Mouse (Mus musculus): ENCODE data around the gene Arpc2.
"Not testable (repeated sequence)": the region's sequence is repeated elsewhere in the genome, so short reads cannot be mapped to it uniquely, and the experiment has no call there.

Arpc2 gene

DNA sequence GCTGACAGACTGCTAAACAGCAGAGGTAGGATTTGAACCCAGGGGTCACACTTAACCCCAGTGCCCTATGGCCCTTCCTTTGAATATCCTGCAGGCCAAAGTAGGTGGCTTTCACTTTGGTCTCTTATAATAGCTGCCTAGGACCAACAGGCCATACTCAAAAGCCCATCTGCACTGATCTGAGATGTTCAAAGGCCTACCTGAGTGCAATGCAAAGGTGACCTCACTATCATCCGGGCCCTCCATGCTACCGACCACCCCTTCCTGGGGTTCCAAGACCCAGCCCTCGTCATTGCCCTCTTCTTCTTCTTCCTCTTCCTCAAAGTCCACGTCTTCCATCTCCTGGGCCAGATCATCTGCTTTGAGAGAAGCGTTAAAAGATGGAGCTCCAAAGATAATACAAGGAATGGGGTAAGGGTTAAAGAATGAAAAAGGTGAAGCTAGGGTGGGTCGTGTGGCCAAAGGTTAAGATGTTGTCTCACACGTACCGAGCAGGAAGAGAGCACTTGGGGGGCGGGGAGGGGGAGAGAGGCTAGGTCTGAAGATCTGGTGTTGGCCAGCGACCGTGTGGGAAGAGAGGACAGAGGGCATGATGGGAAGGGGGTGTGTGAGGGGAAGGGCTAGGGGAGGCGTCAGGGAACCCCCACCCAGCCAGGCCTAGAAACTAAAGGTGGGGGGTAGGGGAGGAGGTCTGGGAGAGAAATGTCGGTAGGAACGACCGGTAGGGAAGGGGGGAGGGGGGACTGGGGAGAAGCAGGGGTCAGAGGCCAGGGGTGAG, 48.0 kb downstream of the Arpc2 start:
- DNase-seq (ENCODE audit: low spot score in 2 of 2), result peak; percentile 28 to 41

DNA sequence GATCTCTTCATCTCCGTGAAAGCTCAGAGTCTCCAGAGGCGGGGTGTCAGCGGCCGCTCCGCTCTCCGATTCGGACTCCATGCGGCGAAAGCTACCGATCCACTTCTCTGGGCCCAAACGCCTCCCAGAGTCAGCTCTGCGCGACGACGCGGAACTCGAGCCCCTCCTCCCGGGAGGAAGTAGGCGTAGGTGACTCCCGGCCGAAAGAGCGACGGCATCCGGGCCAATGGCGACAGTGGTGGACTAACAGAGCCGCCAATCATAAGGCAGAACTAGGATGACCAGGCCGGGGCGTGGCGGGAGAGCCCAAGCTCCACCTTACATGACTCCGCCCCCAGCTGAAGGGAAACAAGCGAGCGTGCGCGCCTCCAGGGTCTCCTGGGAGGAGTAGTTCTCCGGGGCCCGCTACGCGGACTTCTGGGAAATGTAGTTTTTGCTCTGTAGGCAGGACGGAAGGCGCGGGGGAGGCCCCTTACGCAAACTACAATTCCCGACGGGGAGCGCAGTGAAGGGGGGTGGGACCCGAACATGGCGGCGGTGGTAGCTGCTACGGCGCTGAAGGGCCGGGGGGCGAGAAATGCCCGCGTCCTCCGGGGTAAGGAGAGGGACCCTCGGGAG, 48.8 kb downstream of the Arpc2 start, which contains the start of the genes Aamp and Pnkd:
TSS of gene Aamp (minus strand) at position 196 of the 618 bp plus-strand sequence.
TSS of gene Pnkd (plus strand) at position 388 of the 618 bp plus-strand sequence.
- DNase-seq (ENCODE audit: low spot score in 2 of 2), result peak; percentile 100

DNA sequence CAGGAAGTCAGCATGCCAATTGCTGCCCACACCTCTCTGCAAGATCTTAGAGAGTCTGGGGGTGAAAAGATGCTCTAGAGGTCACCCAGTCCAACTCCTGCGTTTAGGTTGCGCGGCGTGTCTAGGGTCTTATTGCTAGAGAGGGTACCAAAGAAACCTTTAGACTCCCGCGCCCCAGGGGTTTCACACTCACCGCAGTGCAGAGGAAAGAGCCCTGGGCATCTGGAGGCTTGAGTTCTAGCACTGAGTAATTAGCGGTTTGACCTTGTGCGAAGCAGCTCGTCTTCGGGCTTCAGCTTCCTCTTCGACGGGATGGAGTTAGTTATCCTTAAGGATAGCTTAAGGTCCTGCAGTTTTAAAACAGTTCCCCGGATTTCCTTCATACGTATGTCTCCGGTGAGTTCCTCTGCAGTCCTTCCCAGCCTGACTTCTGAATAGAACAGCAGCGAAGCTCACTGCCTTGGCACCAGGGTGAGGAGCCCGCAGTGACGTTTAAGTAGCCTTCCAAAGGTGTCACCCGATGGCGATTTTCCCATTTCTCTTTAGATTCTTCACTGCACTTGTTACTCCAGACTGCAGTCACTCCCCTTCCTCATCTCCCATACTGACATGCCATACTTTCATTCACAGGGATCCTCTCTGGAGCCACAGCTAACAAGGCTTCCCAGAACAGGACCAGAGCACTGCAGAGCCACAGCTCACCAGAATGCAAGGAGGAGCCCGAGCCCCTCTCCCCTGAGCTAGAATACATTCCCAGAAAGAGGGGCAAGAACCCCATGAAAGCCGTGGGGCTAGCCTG, 49.5 kb downstream of the Arpc2 start:
- no peak for DNase-seq (ENCODE audit: low spot score in 2 of 2)

DNA sequence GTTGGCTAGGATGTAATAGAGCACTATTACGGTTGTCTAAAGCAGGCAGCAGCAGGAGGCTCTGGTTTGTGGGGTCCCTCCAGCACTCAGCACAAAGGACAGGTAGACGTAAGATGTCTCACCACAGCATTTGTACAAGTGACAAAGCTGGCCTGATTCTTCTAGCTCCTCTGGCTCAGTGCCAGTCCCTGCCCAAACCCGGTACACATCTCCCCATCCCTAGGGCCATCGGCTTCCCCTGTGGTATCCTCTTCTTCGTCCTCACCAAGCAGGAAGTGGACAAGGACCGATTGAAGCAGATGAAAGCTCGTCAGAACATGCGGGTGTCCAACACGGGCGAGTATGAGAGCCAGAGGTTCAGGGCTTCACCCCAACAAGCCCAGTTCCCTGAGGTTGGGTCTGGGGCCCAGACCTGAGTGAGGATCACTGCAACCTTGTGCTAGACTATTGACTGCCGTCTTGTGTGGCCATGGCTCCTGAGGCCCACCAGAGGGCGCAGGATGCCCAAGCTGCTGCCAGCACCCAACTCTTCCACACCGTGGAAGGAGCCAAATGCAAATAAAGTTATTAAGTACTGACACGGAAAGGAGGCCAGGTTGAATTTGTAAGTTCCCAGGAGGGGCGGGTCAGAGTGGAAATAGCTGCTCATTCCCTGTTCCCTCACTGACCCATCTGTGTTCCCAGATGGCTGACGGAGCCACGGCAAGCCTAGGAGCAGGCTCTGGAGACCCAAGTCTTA, 51.2 kb downstream of the Arpc2 start:
- not testable (repeated sequence) for DNase-seq (ENCODE audit: low spot score in 2 of 2)

DNA sequence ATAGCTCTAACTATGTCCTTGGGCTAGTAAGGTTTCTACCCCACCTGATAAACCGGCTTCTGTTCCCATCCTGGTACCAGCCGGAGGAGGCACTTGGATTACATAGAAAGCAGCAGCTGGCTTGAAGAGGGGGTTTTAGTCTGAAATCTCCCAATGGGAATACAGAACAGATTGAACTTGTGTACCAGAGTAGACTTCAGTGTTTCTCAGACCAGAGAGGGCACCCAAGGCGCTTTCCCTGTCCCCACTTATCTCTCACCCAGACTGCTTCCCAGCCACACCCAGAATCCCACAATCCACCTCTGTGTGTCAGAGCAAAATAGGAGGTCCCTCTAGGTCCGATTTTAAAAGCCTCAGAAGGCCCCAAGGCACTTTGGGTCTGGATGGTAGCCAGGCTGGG, 52.4 kb downstream of the Arpc2 start:
- DNase-seq (ENCODE audit: low spot score in 2 of 2), result no peak

DNA sequence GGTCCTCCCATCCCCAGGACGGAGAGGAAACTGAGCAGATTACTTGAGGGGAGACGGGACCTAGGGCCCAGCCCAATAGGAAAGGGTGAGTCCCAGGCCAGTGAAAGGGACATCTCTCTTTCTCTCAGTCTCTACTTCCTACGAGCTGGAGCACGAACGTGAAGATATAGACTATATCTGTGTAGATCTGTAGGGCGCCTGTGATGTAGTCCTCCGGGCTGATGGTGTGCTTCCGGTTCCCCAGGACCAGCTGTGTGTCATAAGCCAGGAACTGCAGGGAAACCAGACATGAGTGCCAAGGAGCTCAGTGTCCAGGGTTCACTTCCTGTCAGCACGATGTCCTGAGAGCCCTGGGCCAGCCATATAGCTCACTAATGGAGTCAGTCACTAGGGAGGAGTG, 53.4 kb downstream of the Arpc2 start:
- DNase-seq (ENCODE audit: low spot score in 2 of 2), result no peak

DNA sequence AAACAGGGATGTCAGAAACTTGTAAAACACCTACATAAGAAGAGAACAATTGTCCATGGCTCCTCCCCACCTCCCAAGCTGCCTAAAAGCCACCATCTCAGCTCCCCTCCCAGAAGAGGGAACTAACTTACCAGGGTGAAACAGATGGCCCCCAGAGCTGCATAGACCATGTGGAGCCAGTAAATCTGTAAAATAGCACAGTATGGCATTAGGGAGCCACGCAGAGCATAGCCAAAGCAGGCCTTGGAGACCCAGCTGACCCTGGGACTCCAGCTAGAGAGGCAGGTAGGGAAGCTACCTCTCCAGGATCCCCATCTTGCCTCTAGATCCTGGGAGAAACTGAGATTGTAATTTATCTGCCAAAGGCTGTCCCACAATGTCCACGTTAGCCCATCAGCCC, 53.9 kb downstream of the Arpc2 start:
- no peak for DNase-seq (ENCODE audit: low spot score in 2 of 2)

DNA sequence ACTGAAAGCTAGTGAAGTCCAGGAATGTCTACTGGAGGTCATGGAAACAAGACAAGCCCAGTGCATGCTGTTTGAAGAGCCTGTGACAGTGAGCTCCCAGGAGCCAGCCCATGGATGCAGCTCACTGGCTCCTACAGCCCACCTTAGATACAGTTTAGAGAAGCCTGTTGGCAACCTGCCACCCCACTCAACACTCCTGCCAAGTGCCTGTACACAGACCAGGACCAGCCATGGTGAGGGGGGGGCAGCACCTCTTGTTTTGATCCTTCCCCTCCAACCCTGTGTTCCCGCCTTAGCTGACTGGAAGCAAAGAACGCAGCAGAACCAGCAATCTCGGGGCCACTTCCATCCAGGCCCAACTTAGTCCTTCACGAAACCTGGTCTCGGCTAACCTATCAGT, 54.3 kb downstream of the Arpc2 start:
- no peak for DNase-seq (ENCODE audit: low spot score in 2 of 2)

DNA sequence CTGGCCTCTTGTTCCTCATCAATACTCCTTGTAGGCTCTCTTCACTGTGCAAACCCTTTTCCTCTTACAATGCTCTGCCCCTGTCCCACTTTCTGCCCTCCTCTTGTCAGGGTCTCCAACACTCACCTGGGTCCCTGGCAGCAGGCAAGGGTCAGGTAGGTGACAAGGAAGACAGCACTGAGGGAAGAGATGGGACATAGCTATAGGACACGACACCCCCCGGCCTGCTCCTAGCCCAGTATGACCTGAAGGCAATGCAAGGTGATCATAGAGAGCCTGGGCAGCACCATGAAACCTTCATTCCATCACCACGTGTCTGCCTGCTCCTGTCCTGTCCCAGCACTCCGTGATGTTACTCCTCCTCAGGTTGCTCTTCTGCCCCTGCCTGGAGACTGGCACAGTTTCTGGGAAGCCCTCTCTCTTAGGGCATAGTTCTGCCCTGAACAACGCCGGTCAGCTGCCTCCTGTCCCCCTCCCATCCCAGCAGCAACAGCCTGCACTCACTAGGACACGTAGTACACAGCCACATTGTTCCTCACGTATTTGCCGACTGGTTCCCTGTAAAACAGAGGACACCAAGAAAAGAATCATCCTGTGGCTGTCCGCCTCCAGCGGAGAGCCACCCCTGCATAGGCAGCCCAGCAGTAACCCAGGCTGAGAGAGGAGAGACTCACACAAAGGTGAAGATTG, 56.6 kb downstream of the Arpc2 start:
- DNase-seq (ENCODE audit: low spot score in 2 of 2), result no peak

DNA sequence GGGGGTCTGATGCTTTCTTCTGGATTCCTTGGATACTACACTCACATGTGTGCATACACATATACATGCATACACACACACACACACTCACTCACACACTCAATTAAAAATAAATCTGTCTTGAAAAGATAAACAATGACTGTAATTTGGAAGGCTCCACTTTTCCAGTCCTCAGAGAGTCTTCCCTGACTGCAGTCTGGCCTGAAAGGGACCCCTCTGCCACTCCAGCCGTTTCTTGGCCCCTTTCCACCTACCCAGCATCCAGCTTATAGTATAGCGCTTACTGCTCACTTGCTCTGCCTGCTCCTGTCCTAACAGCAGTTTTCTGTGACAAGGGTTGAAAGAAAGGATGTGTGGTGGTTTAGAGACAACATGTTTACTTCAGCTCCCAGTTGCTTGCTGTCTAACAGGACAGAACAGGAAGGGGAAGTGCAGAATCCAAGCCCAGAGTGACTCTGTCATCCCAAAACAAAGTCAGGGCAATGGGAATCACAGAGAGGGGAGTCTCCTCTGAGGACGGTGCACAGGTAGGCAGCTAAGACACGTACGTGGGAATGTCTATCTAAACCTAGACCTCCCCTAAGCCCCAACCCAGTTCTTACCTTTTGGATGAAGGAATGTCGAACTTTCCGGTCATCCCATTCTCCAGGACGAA, 57.5 kb downstream of the Arpc2 start:
- DNase-seq (ENCODE audit: low spot score in 2 of 2), result no peak

DNA sequence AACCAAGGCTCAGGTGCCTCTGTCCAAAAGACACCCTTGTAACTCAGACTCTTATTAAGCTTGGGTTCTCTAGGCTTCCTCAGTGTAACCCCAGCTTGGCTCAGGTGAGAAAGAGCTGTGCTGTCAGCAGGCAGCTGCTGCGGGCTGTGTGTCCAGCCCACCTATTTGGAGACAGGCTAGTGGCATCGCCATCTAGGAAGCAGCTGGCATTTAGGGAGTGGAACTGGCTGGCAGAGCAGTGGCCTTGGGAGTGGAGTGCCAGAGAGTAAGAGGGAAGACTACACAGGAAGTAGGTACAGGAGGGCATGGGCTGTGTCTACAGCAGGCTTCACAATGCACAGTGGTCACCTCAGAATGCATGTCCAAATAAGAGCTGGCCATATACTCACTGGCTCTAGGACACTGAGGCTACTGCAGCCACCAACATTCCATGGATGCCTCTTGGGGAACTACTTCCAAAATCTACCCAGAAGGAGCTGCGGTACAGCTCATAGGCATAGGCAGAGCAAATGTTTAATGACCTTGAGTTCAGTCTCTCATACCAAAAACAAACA, 58.3 kb downstream of the Arpc2 start:
- DNase-seq (ENCODE audit: low spot score in 2 of 2), result no peak

DNA sequence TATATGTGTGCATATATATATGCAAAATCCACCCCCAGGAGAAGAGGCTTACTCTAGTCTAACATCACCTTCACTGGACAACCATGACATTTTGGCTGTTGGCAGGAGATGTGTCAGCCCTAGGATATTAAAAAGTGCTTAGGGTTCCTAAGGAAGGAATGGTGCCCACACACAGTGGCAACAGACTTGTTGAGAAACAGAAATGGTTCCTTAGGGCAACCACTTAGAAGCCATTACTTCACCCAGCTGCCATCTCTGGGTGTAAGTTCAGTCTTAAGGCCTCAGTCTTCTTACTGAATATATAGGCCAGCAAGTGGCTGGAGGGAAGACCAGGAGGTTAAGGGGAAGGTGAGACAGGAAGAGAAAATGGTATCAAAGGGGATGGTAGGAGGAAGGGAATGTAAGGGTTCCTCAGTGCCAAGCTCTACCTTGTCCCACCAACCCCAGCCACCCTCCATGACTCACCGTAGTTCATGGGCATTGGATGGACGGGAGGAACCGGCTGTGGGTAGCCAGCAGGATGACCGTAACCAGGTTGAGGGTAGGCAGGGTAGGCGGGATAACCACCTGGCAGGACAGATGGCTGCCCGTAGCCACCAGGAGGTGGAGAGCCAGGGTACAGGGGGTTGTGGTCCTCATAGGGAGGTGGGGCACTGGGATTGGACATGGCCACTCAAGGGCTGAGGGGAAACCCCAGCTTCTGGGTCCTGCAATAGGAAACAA, 59.0 kb downstream of the Arpc2 start:
- DNase-seq (ENCODE audit: low spot score in 2 of 2), result no peak

DNA sequence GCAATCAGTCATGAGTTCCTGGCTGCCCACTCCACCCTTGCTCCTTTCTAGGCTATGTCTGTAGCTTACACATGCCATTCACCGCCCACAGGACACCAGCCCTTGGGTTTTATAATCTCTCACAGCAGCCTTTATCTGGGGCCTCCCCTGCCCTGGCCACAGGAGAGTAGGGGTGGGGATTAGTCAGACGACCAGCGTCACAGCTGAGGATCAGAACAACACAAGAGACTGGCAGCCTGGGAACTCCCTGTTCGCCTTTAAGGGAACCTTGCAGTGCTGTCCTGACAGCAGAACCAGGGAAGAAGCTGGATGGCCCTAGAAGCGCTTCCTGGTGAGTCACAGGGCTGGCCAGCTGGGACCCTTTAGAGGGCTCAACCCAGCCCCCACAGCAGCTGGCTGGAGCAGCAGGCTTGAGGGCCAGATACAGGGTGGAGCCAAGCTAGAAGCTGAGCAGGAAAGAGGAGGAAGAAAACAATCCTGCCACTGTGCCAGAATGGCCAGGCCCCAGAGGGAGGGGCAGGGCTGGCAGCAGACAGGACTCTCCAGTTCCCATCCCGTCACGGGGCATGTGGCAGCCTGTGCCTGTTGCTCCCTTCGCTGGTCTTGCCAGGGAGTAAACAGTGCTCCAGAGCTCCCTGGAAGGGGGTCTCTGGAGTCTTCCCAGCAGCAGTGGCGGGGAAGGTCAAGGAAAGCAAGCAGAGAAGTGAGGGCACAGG, 59.7 kb downstream of the Arpc2 start:
- DNase-seq (ENCODE audit: low spot score in 2 of 2), result peak; percentile 59 to 69

DNA sequence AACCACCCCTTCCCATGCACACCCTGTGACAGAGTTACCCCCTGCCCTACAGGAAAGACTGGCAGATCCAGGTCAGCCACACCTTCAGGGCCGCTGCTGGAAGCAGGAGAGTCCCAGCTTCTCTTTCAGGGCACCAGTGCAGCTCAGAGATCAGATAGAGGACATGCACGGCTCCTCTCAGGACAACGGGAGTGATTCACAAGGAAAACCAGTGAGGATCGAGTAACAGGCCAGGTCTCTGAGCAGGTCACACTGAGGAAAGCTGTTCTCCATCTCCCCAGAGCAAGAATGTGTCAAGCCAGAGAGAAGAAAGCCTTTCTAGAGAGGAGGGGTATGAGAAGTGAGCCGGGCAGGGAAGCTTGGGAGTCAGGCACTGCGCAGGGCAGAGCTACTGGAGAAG, 60.6 kb downstream of the Arpc2 start:
- no peak for DNase-seq (ENCODE audit: low spot score in 2 of 2)

DNA sequence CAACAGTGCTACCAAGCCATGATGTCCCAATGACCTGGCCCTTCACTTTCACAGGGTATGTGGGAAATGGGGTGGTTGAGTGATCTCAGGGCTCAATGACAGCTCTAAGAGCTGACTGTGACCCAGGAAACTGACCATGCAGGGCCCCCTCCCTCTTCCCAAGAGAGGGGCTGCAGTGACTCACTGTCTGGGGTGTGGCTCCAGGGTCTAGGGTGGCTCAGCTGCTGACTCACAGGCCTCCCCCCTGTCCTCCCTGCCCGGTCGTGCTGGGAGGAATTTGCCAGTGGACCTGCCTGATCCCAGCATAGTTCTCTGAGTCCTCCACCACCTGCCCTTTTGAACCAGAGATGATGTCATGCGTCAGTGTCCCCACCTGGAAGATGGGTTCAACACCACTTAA, 61.4 kb downstream of the Arpc2 start:
- DNase-seq (ENCODE audit: low spot score in 2 of 2), result no peak

DNA sequence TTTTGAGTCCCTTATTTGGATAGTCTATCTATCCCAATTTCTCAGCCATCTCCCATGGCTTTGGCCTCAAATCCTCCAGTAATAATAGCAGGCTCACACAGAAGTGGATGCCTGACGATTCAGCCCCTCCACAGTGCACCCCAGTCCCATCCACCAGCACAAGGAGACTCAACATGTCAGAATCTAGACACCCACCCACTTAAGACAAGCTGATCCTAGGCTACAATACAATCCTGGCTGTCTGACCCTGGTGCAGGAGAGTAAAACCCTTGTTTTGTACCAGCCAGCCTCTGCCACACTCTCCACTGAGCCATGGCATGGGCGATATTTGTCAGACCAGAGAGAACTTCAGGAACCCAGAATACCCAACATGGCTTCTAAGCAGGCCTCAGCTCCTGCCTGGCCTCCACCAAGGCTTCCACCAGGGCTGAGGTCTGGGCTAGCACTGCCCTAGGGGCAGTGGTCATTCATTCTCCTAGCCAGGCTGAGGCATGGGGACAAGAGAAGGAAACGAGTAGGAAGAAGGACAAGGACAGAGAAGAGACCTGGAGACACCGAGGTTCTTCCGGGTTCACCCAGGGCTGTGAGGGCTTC, 62.4 kb downstream of the Arpc2 start:
- no peak for DNase-seq (ENCODE audit: low spot score in 2 of 2)

DNA sequence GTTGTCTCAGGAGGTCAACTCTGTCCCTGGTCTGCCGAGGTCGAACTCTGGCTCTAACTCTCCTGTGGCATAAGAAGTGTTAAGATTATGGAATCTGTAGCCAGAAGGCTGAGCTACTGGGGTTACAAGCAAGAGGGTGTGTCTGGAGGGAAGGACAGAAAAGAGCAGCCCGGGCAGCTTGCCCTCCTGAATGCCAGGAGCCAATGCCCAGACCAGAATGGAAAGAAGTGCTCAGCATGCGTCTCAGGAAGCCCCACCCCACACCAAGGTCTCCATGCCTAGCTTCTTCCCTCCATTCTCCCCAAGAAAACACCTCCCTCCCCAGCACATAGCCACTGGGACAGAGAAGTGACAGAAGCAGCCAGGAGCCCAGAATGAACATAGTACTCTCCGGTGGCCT, 63.1 kb downstream of the Arpc2 start:
- DNase-seq (ENCODE audit: low spot score in 2 of 2), result no peak

DNA sequence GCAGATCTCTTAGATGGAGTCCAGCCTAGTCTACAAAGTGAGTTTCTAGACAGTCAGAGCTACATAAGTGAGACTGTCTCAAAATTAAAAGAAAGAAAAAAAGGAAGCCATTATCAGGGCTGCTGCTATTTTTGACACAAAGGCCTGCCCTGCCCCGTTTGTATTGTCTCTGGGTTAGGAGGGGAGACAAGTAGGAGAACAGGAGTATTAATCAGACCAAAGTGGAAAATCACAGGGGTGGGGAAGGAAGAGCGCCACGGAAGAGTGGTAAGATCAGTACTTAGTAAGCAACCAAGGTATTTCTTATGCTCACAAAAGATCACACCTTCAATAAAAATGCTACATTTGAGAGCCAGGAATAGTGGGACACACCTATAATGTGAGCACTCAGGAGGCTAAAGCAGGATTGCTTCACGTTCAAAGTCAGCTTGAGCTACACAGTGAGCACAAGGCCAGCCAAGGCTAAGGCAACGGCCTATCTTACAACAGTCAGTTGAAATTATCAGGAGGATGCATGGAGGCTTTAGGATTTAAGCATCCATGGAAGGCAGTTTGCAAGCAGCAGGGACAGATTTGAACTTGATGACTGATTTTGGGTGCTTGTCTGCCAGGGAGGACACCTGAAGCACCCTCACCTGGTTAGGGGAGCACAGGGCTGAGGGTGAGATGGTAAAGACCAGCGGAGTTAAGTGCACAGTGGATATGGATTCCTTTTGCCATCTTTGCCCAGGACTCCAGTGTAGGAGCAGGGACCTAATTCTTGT, 64.6 kb downstream of the Arpc2 start:
- no peak for DNase-seq (ENCODE audit: low spot score in 2 of 2)
